Mouse (Mus musculus) stomach, embryonic 15.5 days (tissue): ENCODE measurements around the gene Pramef20. TPM values are rescaled to one million over a fixed set of nuclear protein-coding genes. Genes with fewer than 3 reads are reported as not detected.

ENCODE experiments used
- polyA plus RNA-seq: library from polyadenylated mRNA; unstranded; fragments of >200 nt; fragmentation: Nextera tagmentation; extraction: Ambion mirVana; gene quantifications from 2 replicates; pipeline ENCODE4 v1.2.1, GENCODE M21; 2015

The Pramef20 gene
- polyA plus RNA-seq, 1 experiment from 2014 or later: not detected

Other genes with a start within 250 kb of the Pramef20 start
- not detected in 2 replicates for gene Oog3, start 215.3 kb downstream of the Pramef20 start, polyA plus RNA-seq
- not detected in 2 replicates for gene Oog2, start 187.2 kb downstream of the Pramef20 start, polyA plus RNA-seq
- gene C87977, start 164.6 kb downstream of the Pramef20 start, polyA plus RNA-seq: not detected in 2 replicates
- not detected in 2 replicates for gene Pramel5, start 97.4 kb downstream of the Pramef20 start, polyA plus RNA-seq
- gene Gm13128, start 47.7 kb downstream of the Pramef20 start, polyA plus RNA-seq: not detected in 2 replicates
- not detected in 2 replicates for gene Gm13119, start 20.0 kb downstream of the Pramef20 start, polyA plus RNA-seq
- 0.09 and 0.13 TPM in 2 replicates for gene Pramef12, start 30.5 kb upstream of the Pramef20 start, polyA plus RNA-seq
- gene 1700012P22Rik, start 60.8 kb upstream of the Pramef20 start, polyA plus RNA-seq: not detected in 2 replicates
- gene Gm9944, start 75.4 kb upstream of the Pramef20 start, polyA plus RNA-seq: not detected in 2 replicates
- not detected in 2 replicates for gene Aadacl3, start 85.8 kb upstream of the Pramef20 start, polyA plus RNA-seq
- gene 9430007A20Rik, start 141.9 kb upstream of the Pramef20 start, polyA plus RNA-seq: not detected in 2 replicates
- gene Gm13124, start 187.2 kb upstream of the Pramef20 start, polyA plus RNA-seq: not detected in 2 replicates
- not detected in 2 replicates for gene Aadacl4, start 235.8 kb upstream of the Pramef20 start, polyA plus RNA-seq